Mouse (Mus musculus) CD8-positive naive resting alpha-beta T cell, adult 57 days (primary cell): Measurements from ENCODE around the gene Dxo. TPM values are rescaled to one million over a fixed set of nuclear protein-coding genes. Genes with fewer than 3 reads are reported as not detected.

ENCODE experiments used
- total RNA-seq: library from RNA; stranded (reverse); gene quantifications from one replicate; pipeline ENCODE4 v1.2.4, GENCODE M21; 2023

Gene Dxo
- 76.5 TPM for total RNA-seq

DNA sequence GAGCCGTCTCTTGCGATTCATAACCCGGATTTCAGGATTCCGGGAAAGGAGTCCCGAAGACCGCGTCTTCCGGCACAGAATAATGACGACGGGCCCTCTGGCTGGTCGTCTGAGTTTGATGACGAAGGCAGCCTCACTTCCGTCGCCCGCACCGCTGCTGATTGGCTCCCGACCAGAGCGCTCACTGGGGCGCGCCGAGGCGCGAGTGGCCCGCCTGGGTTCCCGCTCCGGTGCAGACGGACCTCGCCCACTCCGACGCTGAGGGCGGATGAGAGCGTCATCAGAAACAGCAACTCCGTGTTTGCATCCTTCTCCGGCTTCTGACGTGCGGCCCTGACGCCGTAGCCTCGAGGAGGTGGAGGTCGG is at the start of gene Dxo, which contains the start of gene Stk19:
Gene Dxo (plus strand): TSS at position 164 of the 366 bp plus-strand sequence.
Gene Stk19 (minus strand): TSS at position 90 of the 366 bp plus-strand sequence.

GRCm38 (mm10) chr17:34804301-34804700 is 32.5 kb upstream of the Dxo start, which contains the start of gene Cyp21a1:
Gene Cyp21a1, minus strand, starts transcription at chr17:34804561.

DNA sequence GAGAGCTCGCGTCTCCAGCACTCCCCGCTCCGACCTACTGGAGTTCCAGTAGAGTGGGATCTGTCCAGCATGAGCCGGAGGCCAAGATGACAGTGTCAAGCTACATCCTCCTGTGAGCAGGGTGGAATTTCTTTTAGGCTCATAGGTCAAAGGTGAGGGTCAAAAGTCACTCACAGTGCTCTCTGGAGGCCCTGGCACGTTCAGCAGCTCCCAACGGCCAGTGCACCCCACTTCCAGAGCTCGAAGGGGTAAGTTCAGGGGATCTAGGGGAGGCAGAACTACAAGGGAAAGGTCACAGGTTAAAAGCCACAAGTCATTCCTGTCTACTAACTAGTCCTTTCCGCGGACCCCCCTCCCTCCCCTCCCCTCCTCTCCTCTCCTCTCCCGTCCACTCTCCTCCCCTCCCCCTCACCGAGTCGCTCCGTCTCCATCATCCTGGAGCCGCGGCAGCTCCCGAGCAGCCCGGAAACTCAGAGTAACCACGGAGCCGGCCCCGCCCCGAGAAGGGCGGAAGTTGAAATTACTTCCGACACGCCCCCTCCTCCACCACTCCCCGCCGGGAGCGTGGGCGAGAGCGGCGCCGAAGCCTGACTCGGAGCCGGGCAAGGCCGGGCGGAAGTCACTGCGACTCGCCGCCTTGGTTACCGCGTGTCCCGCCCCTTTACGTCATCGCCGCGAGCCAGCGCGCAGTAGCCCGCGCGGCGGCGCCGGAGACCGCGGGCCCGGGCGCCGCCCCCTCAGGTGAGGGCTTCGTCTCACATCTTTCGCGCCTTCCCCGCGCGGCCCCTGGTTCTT is 13.1 kb downstream of the Dxo start, which contains the start of the genes Skiv2l and Nelfe:
Gene Skiv2l (minus strand): TSS at position 489 of the 795 bp plus-strand sequence.
Gene Nelfe (plus strand): TSS at position 670 of the 795 bp plus-strand sequence.

GRCm38 (mm10) chr17:34862416-34863081 is 25.7 kb downstream of the Dxo start, which contains the start of gene Cfb:
Gene Cfb, minus strand, starts transcription at chr17:34862518.

GRCm38 (mm10) chr17:34879336-34879879 is 42.6 kb downstream of the Dxo start, which contains the start of gene Zbtb12:
Gene Zbtb12, plus strand, starts transcription at chr17:34879483.

DNA sequence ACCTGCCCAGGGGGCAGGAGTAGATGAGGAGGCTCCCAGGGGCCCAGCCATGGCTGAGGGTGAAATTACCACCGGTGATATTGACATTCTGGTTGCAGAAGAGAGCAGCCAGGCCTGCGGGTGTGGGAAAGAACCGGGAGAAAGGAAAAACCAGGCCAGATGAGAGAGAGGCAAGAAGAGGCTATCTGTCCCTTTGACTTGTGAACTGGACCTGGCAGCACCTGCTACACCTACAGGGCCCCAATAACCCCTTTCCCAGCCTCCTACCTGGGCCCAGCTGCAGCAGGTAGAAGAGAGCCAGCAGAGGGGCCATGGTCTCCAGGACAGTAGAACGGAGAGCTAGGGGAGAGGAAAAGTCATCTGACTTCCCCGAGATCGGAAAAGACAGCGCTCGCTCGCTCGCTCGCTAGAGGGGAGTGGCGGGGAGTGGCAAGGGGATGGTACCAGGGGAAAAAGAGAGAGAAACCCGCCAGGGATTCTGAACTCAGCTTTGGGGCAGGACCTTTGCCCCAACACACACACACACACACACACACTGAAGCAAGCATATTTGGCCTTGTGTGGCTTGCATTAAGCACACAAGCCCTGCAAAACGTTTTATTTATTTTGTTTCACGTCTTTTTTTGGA is 45.0 kb downstream of the Dxo start, which contains the start of gene Gm20547:
Gene Gm20547 (minus strand): TSS at position 360 of the 628 bp plus-strand sequence.

Other genes with a start within 250 kb of the Dxo start
- gene Gpsm3, start 247.2 kb upstream of the Dxo start, total RNA-seq: 188 TPM
- gene Pbx2, start 245.8 kb upstream of the Dxo start, total RNA-seq: 45.2 TPM
- 4.8 TPM for gene Ager, start 239.2 kb upstream of the Dxo start, total RNA-seq
- gene Rnf5, start 233.3 kb upstream of the Dxo start, total RNA-seq: 29.0 TPM
- gene Agpat1, start 232.8 kb upstream of the Dxo start, total RNA-seq: 54.0 TPM
- gene Egfl8, start 221.0 kb upstream of the Dxo start, total RNA-seq: 4.3 TPM
- 22.5 TPM for gene Ppt2, start 208.5 kb upstream of the Dxo start, total RNA-seq
- 15.2 TPM for gene Prrt1, start 207.5 kb upstream of the Dxo start, total RNA-seq
- gene Fkbpl, start 192.3 kb upstream of the Dxo start, total RNA-seq: 3.1 TPM
- gene Atf6b, start 189.9 kb upstream of the Dxo start, total RNA-seq: 47.8 TPM
- 0.09 TPM for gene Tnxb, start 166.5 kb upstream of the Dxo start, total RNA-seq
- 1.3 TPM for gene C4b, start 93.1 kb upstream of the Dxo start, total RNA-seq
- gene Cyp21a1, start 32.5 kb upstream of the Dxo start, total RNA-seq: not detected
- 62.5 TPM for gene Stk19, start 74 bp upstream of the Dxo start, total RNA-seq
- 106 TPM for gene Skiv2l, start 13.2 kb downstream of the Dxo start, total RNA-seq
- 31.0 TPM for gene Nelfe, start 13.4 kb downstream of the Dxo start, total RNA-seq
- 0.61 TPM for gene Cfb, start 25.5 kb downstream of the Dxo start, total RNA-seq
- gene Zbtb12, start 42.5 kb downstream of the Dxo start, total RNA-seq: 5.4 TPM
- gene Gm20547, start 45.0 kb downstream of the Dxo start, total RNA-seq: not detected
- gene C2, start 61.2 kb downstream of the Dxo start, total RNA-seq: 1.9 TPM
- gene Ehmt2, start 61.5 kb downstream of the Dxo start, total RNA-seq: 120 TPM
- not detected for gene Slc44a4, start 77.4 kb downstream of the Dxo start, total RNA-seq
- 55.1 TPM for gene Neu1, start 94.2 kb downstream of the Dxo start, total RNA-seq
- 83.6 TPM for gene Hspa1b, start 122.2 kb downstream of the Dxo start, total RNA-seq
- not detected for gene Gm20481, start 132.9 kb downstream of the Dxo start, total RNA-seq
- gene Hspa1a, start 135.1 kb downstream of the Dxo start, total RNA-seq: 42.1 TPM
- not detected for gene Hspa1l, start 135.7 kb downstream of the Dxo start, total RNA-seq
- gene Lsm2, start 144.8 kb downstream of the Dxo start, total RNA-seq: 27.1 TPM
- gene Vars, start 164.0 kb downstream of the Dxo start, total RNA-seq: 98.2 TPM
- 0.80 TPM for gene Vwa7, start 179.6 kb downstream of the Dxo start, total RNA-seq
- 0.70 TPM for gene Sapcd1, start 191.0 kb downstream of the Dxo start, total RNA-seq
- gene Msh5, start 209.7 kb downstream of the Dxo start, total RNA-seq: 2.9 TPM
- gene Clic1, start 212.9 kb downstream of the Dxo start, total RNA-seq: 149 TPM
- 0.64 TPM for gene Ddah2, start 222.0 kb downstream of the Dxo start, total RNA-seq
- gene Ly6g6c, start 228.4 kb downstream of the Dxo start, total RNA-seq: not detected
- gene Mpig6b, start 229.2 kb downstream of the Dxo start, total RNA-seq: not detected
- not detected for gene Ly6g6e, start 239.9 kb downstream of the Dxo start, total RNA-seq
- gene Ly6g6d, start 241.0 kb downstream of the Dxo start, total RNA-seq: not detected
- not detected for gene Ly6g6f, start 248.6 kb downstream of the Dxo start, total RNA-seq